Mouse (Mus musculus): ENCODE measurements around the gene Trp53bp2. TPM values are rescaled to one million over a fixed set of nuclear protein-coding genes. Genes with fewer than 3 reads are reported as not detected.

The Trp53bp2 gene
- polyA plus RNA-seq, 1 experiment, result 7.7 TPM

GRCm38 (mm10) chr1:182461261-182461660 is 52.3 kb downstream of the Trp53bp2 start:
- peaks cover 4% of the 10 kb centered on the region for H3K4me1 ChIP-seq (ENCODE audit: control insufficient read depth, insufficient read depth, insufficient read length, low read length)
- peak overlapping the region; percentile 7; the same call in 1 of the 2 replicates for H3K27ac ChIP-seq (replicated peaks; ENCODE audit: low read depth, low read length)
- no peak overlapping the region for H3K4me3 ChIP-seq (ENCODE audit: insufficient read depth, low read depth, low read length)

GRCm38 (mm10) chr1:182461813-182462212 is 52.8 kb downstream of the Trp53bp2 start:
- H3K27ac ChIP-seq (replicated peaks; ENCODE audit: low read depth, low read length), result no peak overlapping the region
- H3K4me3 ChIP-seq (ENCODE audit: insufficient read depth, low read depth, low read length), result no peak overlapping the region
- H3K4me1 ChIP-seq (ENCODE audit: control insufficient read depth, insufficient read depth, insufficient read length, low read length), result peaks cover 4% of the 10 kb centered on the region

GRCm38 (mm10) chr1:182465309-182465708 is 56.3 kb downstream of the Trp53bp2 start:
- no peak overlapping the region for H3K27ac ChIP-seq (replicated peaks; ENCODE audit: low read depth, low read length)
- H3K4me1 ChIP-seq (ENCODE audit: control insufficient read depth, insufficient read depth, insufficient read length, low read length), result peaks cover 4% of the 10 kb centered on the region
- no peak overlapping the region for H3K4me3 ChIP-seq (ENCODE audit: insufficient read depth, low read depth, low read length)

- Histone ChIP-seq H3K27ac (replicated peaks; ENCODE audit: low read depth, low read length) (no peak overlapping the region), H3K4me3 (ENCODE audit: insufficient read depth, low read depth, low read length) (no peak overlapping the region), H3K4me1 (ENCODE audit: control insufficient read depth, insufficient read depth, insufficient read length, low read length) (peaks cover 2% of the 10 kb centered on the region)
Observed at GRCm38 (mm10) chr1:182465978-182466377, 57.0 kb downstream of the Trp53bp2 start.

- no peak overlapping the region for H3K4me3 ChIP-seq (ENCODE audit: insufficient read depth, low read depth, low read length)
- H3K27ac ChIP-seq (replicated peaks; ENCODE audit: low read depth, low read length), result no peak overlapping the region
- no peaks in the 10 kb centered on the region for H3K4me1 ChIP-seq (ENCODE audit: control insufficient read depth, insufficient read depth, insufficient read length, low read length)
Observed at GRCm38 (mm10) chr1:182475005-182475796, 66.2 kb downstream of the Trp53bp2 start.

GRCm38 (mm10) chr1:182478935-182479334 is 70.0 kb downstream of the Trp53bp2 start:
- Histone ChIP-seq H3K27ac (replicated peaks; ENCODE audit: low read depth, low read length) (no peak overlapping the region), H3K4me3 (ENCODE audit: insufficient read depth, low read depth, low read length) (no peak overlapping the region), H3K4me1 (ENCODE audit: control insufficient read depth, insufficient read depth, insufficient read length, low read length) (no peaks in the 10 kb centered on the region)

GRCm38 (mm10) chr1:182481138-182481537 is 72.2 kb downstream of the Trp53bp2 start:
- Histone ChIP-seq H3K27ac (replicated peaks; ENCODE audit: low read depth, low read length) (no peak overlapping the region), H3K4me3 (ENCODE audit: insufficient read depth, low read depth, low read length) (no peak overlapping the region), H3K4me1 (ENCODE audit: control insufficient read depth, insufficient read depth, insufficient read length, low read length) (no peaks in the 10 kb centered on the region)

GRCm38 (mm10) chr1:182481646-182482295 is 72.8 kb downstream of the Trp53bp2 start:
- Histone ChIP-seq H3K4me3 (ENCODE audit: insufficient read depth, low read depth, low read length) (no peak overlapping the region), H3K4me1 (ENCODE audit: control insufficient read depth, insufficient read depth, insufficient read length, low read length) (no peaks in the 10 kb centered on the region), H3K27ac (replicated peaks; ENCODE audit: low read depth, low read length) (no peak overlapping the region)

- Histone ChIP-seq H3K27ac (replicated peaks; ENCODE audit: low read depth, low read length) (peak overlapping the region; percentile 57), H3K4me3 (ENCODE audit: insufficient read depth, low read depth, low read length) (no peak overlapping the region), H3K4me1 (ENCODE audit: control insufficient read depth, insufficient read depth, insufficient read length, low read length) (no peaks in the 10 kb centered on the region)
Observed at GRCm38 (mm10) chr1:182482991-182483909, 74.3 kb downstream of the Trp53bp2 start.

- Histone ChIP-seq H3K27ac (replicated peaks; ENCODE audit: low read depth, low read length) (peak overlapping the region; percentile 17; the same call in 1 of the 2 replicates), H3K4me3 (ENCODE audit: insufficient read depth, low read depth, low read length) (no peak overlapping the region), H3K4me1 (ENCODE audit: control insufficient read depth, insufficient read depth, insufficient read length, low read length) (no peaks in the 10 kb centered on the region)
Observed at GRCm38 (mm10) chr1:182483910-182484274, 74.9 kb downstream of the Trp53bp2 start.

- Histone ChIP-seq H3K4me3 (ENCODE audit: insufficient read depth, low read depth, low read length) (no peak overlapping the region), H3K27ac (replicated peaks; ENCODE audit: low read depth, low read length) (no peak overlapping the region), H3K4me1 (ENCODE audit: control insufficient read depth, insufficient read depth, insufficient read length, low read length) (peaks cover 13% of the 10 kb centered on the region)
Observed at GRCm38 (mm10) chr1:182488503-182488902, 79.5 kb downstream of the Trp53bp2 start.

- Histone ChIP-seq H3K4me1 (ENCODE audit: control insufficient read depth, insufficient read depth, insufficient read length, low read length) (peaks cover 23% of the 10 kb centered on the region), H3K27ac (replicated peaks; ENCODE audit: low read depth, low read length) (peak overlapping the region; percentile 4; the same call in 1 of the 2 replicates), H3K4me3 (ENCODE audit: insufficient read depth, low read depth, low read length) (no peak overlapping the region)
Observed at GRCm38 (mm10) chr1:182489803-182490452, 81.0 kb downstream of the Trp53bp2 start.

GRCm38 (mm10) chr1:182490568-182490967 is 81.6 kb downstream of the Trp53bp2 start:
- Histone ChIP-seq H3K27ac (replicated peaks; ENCODE audit: low read depth, low read length) (0 out of 2 replicates have a peak overlapping the region, but pooled peaks have one; percentile 4), H3K4me1 (ENCODE audit: control insufficient read depth, insufficient read depth, insufficient read length, low read length) (peaks cover 26% of the 10 kb centered on the region), H3K4me3 (ENCODE audit: insufficient read depth, low read depth, low read length) (no peak overlapping the region)

GRCm38 (mm10) chr1:182491839-182492238 is 82.9 kb downstream of the Trp53bp2 start:
- no peak overlapping the region for H3K27ac ChIP-seq (replicated peaks; ENCODE audit: low read depth, low read length)
- peaks cover 30% of the 10 kb centered on the region for H3K4me1 ChIP-seq (ENCODE audit: control insufficient read depth, insufficient read depth, insufficient read length, low read length)
- H3K4me3 ChIP-seq (ENCODE audit: insufficient read depth, low read depth, low read length), result no peak overlapping the region

Measured in brown adipose tissue, adult 24 weeks (tissue).